Mouse (Mus musculus) stomach, embryonic 16.5 days (tissue): ENCODE results near the gene Lmod1. TPM values are rescaled to one million over a fixed set of nuclear protein-coding genes. Genes with fewer than 3 reads are reported as not detected.
A peak's percentile ranks its signal among the peaks of the same experiment; 100 is the strongest.

ENCODE experiments used
- ATAC-seq: fragments of 200-750 bp; cut with Nextera tagmentation; 2 replicates; pipeline ENCODE4 v1.8.0; 2017; ENCODE audit warnings: moderate number of reproducible peaks, moderate TSS enrichment; ENCODE audit not compliant: insufficient read depth, low FRiP score
- H3K27ac ChIP-seq: fragments of 300-500 bp; sonication (generic); 2 replicates; pipeline ENCODE4 v1.5.1; 2014; ENCODE audit warnings: low read length
- H3K27me3 ChIP-seq: fragments of 300-500 bp; sonication (generic); 2 replicates; pipeline ENCODE4 v1.6.1; 2014; ENCODE audit warnings: low read length, control low read depth, mixed read lengths; ENCODE audit not compliant: control insufficient read depth, insufficient read depth
- H3K36me3 ChIP-seq: fragments of 300-500 bp; sonication (generic); 2 replicates; pipeline ENCODE4 v1.6.1; 2014; ENCODE audit warnings: low read length; ENCODE audit not compliant: control insufficient read depth, insufficient read depth
- H3K4me1 ChIP-seq: fragments of 300-500 bp; sonication (generic); 2 replicates; pipeline ENCODE4 v1.6.1; 2014; ENCODE audit warnings: low read length, control low read depth, mixed read lengths; ENCODE audit not compliant: control insufficient read depth, insufficient read depth
- H3K4me2 ChIP-seq: fragments of 300-500 bp; sonication (generic); 2 replicates; pipeline ENCODE4 v1.6.1; 2014; ENCODE audit warnings: low read depth, low read length, mixed read lengths
- H3K4me3 ChIP-seq: fragments of 300-500 bp; sonication (generic); replicated peaks from 2 replicates; pipeline ENCODE4 v1.5.1; 2014; ENCODE audit warnings: mild to moderate bottlenecking, low read length
- H3K9ac ChIP-seq: fragments of 300-500 bp; sonication (generic); 2 replicates; pipeline ENCODE4 v1.6.1; 2014; ENCODE audit warnings: low read length
- H3K9me3 ChIP-seq: fragments of 300-500 bp; sonication (generic); replicated peaks from 2 replicates; pipeline ENCODE4 v1.6.1; 2016; ENCODE audit warnings: low read length, control low read depth; ENCODE audit not compliant: control insufficient read depth
- WGBS: fragments of 180-500 bp; shearing (Covaris S2); extraction: QIAGEN DNeasy Blood & Tissue Kit; methylation state at CpG from one replicate; pipeline ENCODE4 v1.1.7; 2014; 5-methylcytosine and 5-hydroxymethylcytosine counted together
- polyA plus RNA-seq: library from polyadenylated mRNA; unstranded; fragments of >200 nt; fragmentation: Nextera tagmentation; extraction: Ambion mirVana; gene quantifications from 2 replicates; pipeline ENCODE4 v1.2.1, GENCODE M21; 2015

Gene Lmod1
- polyA plus RNA-seq, 1 experiment from 2014 or later, result 17.5 TPM

DNA sequence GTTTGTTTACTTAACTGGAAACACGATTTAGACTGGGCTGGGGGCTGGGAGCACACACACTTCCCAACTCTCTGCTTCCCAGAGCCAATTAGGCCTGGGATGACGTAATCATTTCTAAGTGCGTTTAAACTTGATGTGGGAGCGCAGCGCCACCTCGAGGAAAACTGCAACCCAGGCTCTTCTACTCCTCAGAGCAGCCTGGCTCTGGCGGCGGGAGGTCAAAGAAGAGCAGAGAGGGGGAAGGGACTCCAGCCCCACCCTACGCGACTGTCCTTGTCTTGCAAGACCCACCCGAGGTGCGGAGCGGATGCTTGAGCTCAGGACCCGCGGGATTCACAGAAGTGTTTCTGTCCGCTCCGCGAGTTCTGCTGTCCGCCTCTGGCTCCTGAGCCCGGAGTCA lies 43.6 kb downstream of the Lmod1 start:
- H3K36me3 ChIP-seq, result no peaks in the 10 kb centered on the region

DNA sequence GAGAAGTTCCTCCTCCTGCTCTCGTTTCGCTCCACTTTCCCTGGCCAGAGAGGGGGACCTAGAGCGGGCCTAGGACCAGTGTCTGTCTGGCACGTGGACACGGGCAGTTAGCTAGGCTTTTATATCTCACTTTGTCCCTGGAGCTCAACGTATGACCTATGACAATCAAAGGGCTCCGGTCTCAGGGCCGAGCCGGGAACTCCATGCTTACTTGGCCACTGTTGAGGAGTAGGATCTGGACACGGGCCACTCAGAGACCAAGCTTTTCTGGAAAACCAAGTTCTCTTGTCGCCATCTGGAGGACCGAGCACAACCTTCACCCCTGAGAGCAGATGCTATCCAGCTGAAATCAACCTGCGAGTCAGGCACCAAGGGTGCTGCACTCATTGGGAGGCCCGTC lies 44.4 kb downstream of the Lmod1 start:
- peak overlapping the region; percentile 93 for H3K4me2 ChIP-seq
- H3K27ac ChIP-seq, result 0 out of 2 replicates have a peak overlapping the region, but pooled peaks have one; percentile 27

More for the DNA sequence above, 43.6 kb downstream of the Lmod1 start:
- Histone ChIP-seq H3K27ac (0 out of 2 replicates have a peak overlapping the region, but pooled peaks have one; percentile 30), H3K4me1 (peaks cover 12% of the 10 kb centered on the region), H3K4me2 (peak overlapping the region; percentile 93), H3K9me3 (no peaks in the 10 kb centered on the region), H3K4me3 (peak overlapping the region; percentile 51), H3K9ac (peak overlapping the region; percentile 73), H3K27me3 (no peaks in the 10 kb centered on the region)
- ATAC-seq, result peak; percentile 76
- WGBS, result 2% methylated on average over 20 of the region's 20 CpGs

DNA sequence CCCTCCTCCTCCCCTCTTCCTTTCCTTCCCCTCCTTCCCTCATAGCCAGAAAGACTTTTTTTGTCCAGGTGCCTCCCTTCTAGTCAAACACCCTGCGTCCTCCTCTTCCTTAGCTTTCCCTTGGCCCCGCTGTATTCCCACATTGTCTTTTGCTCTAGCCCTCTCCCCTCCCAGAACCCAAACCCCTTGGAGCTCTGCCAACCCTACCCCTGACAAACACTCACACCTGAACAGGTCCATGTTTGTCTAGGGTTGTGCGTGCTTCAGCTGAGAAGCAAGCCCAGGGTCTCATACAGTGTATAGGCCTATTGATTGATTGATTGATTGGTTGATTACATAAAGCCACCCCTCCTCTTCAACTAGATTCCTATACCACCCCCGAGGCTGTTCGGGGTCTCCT lies 44.8 kb downstream of the Lmod1 start:
- Histone ChIP-seq H3K27ac (0 out of 2 replicates have a peak overlapping the region, but pooled peaks have one; percentile 27), H3K9me3 (no peaks in the 10 kb centered on the region), H3K9ac (no peak overlapping the region), H3K27me3 (no peaks in the 10 kb centered on the region), H3K4me1 (peaks cover 19% of the 10 kb centered on the region), H3K4me3 (no peak overlapping the region), H3K36me3 (no peaks in the 10 kb centered on the region), H3K4me2 (no peak overlapping the region)
- 61% methylated on average over 5 of the region's 5 CpGs for WGBS
- ATAC-seq, result no peak

More for the DNA sequence above, 44.4 kb downstream of the Lmod1 start:
- Histone ChIP-seq H3K9me3 (no peaks in the 10 kb centered on the region), H3K9ac (peak overlapping the region; percentile 73), H3K4me1 (peaks cover 17% of the 10 kb centered on the region), H3K36me3 (no peaks in the 10 kb centered on the region), H3K27me3 (no peaks in the 10 kb centered on the region), H3K4me3 (peak overlapping the region; percentile 51)
- WGBS, result 16% methylated on average over 14 of the region's 14 CpGs
- peak; percentile 19; the same call in 1 of the 2 replicates for ATAC-seq

DNA sequence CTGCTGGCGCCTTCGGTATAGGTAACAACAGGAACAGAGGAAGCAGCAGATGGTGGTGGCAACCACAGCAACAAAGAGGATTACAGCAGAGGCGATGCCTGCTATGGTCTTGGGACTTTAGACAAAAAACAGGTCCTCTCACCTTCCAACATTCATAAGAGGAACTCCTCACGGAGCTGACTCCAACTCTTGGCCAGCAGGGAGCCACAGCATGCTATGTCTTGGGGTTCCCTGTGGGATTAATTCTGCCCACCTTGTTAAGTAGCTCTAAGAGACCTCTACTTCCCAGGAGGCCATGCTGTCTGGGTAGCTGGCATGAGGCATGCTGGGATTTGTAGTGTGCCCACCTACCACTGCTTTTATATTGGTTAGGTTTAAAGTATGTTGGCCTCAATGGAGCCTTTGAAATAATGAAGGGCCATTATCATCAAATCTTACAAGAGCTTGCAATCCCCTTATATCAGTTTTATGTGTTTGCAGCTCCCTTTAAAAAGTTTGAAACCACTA lies 48.6 kb downstream of the Lmod1 start:
- Histone ChIP-seq H3K4me2 (peak overlapping the region; percentile 29; the same call in 1 of the 2 replicates), H3K9ac (0 out of 2 replicates have a peak overlapping the region, but pooled peaks have one; percentile 4), H3K9me3 (no peaks in the 10 kb centered on the region), H3K27me3 (no peaks in the 10 kb centered on the region), H3K36me3 (no peaks in the 10 kb centered on the region), H3K4me1 (peaks cover 24% of the 10 kb centered on the region), H3K27ac (no peak overlapping the region), H3K4me3 (no peak overlapping the region)
- ATAC-seq, result no peak
- WGBS, result 71% methylated on average over 4 of the region's 4 CpGs

DNA sequence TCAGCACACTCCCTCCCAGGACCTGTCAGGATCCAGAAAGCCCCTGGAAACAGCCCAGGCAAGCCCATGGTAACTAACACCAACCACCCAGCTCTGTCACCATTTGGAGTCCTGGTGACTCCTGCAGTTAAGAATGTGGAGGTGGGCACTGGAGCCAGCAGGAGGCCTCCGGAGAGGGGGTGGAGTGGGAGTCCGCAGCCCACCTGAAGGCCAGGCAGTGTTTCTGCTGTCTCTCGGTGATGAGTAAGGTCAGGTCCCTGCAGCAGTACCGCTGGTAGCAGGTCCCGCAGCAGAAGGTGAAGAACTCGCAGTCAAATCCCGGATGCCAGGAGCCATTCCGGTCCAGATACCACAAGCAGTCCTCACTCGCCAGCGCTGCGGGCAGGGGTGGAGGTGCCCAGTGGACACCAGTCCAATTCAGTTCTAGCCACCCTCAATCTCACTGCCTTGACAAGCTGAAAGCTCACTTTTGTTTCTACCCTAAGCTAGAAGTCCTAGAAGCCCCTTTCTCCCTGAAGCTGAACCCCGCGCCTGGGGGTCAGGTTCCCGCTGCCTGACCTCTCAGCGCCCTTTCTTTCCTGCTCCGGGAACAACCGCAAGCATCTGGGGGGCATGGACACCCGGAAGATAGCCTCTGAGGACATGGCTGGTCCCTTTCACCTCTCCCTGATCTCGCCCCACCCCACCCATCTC lies 49.7 kb downstream of the Lmod1 start:
- no peaks in the 10 kb centered on the region for H3K9me3 ChIP-seq
- peak overlapping the region; percentile 88 for H3K9ac ChIP-seq
- H3K4me1 ChIP-seq, result peaks cover 18% of the 10 kb centered on the region
- no peaks in the 10 kb centered on the region for H3K27me3 ChIP-seq
- H3K4me3 ChIP-seq, result peak overlapping the region; percentile 68
- peak overlapping the region; percentile 56 for H3K27ac ChIP-seq
- 3% methylated on average over 19 of the region's 19 CpGs for WGBS
- H3K36me3 ChIP-seq, result no peaks in the 10 kb centered on the region
- peak overlapping the region; percentile 82 for H3K4me2 ChIP-seq
- 0 out of 2 replicates have a peak, but pooled peaks have one; percentile 4 for ATAC-seq

DNA sequence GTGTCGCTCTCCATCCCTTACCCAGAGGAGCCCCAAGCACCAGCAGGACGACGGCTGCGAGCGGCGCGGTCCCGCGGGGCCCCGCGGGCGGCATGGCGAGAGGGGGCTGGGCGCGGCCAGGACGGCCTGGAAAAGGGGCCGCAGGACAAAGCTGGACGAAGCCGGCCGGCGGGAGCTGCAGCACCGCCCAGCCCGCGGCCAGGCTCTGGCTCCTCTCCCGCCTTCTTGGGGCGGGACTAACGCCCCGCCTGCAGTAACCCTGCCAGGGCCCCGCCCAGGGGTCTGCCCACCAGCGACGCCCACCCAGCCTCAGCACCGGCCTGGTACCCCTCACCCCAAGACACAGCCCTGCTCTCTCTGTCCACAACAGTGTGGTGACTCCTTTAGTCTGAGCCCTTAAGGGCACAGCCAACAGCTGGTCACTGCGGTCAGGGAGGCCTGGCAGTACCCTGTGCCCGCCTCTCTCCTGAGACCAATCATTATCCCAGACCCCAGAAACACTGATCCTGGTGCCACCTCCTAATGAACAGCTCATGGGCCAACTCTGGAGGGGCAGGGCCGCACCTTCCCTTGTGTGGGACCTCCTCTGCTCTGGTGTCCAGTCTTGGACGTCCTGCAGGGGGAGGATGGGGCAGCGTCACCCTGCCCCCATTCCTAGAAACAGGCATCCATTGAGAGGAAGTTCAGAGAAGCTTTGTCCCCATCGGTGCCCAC lies 50.4 kb downstream of the Lmod1 start, which contains the start of gene Shisa4:
Gene Shisa4, minus strand, starts transcription at position 370 of the 714 bp plus-strand sequence.
- H3K4me2 ChIP-seq, result peak within 1 kb of the TSS; percentile 82
- peak within 1 kb of the TSS; percentile 88 for H3K9ac ChIP-seq
- ATAC-seq, result peak; percentile 87
- peak within 1 kb of the TSS; percentile 68 for H3K4me3 ChIP-seq
- no peaks in the 10 kb centered on the region for H3K27me3 ChIP-seq
- H3K4me1 ChIP-seq, result peaks cover 13% of the 10 kb centered on the region; the same call in 1 of the 2 replicates
- 2% methylated on average over 38 of the region's 38 CpGs for WGBS
- H3K36me3 ChIP-seq, result no peaks in the 10 kb centered on the region
- H3K27ac ChIP-seq, result peak within 1 kb of the TSS; percentile 56
- no peaks in the 10 kb centered on the region for H3K9me3 ChIP-seq

DNA sequence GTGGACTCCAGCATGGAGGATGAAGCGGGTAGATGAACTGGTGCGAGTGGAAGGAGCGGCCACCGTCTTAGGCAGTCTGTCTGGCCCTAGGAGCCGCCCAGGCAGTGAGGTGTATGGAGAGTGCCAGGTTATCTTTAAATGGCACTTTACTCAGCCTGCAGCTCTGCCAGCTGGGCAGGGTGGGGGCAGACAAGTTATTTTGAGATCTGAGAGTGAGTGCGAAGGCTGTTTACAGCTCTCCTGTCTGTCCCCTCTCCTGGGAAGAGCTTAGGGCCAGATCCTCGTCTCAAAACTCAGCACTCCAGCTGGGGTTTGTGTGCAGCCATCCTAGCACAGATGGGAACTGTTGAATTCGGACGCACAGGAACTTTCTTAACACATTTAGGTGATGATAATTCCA lies 54.0 kb downstream of the Lmod1 start:
- H3K4me1 ChIP-seq, result peaks cover 9% of the 10 kb centered on the region; the same call in 1 of the 2 replicates
- H3K27ac ChIP-seq, result no peak overlapping the region
- no peaks in the 10 kb centered on the region for H3K27me3 ChIP-seq
- 46% methylated on average over 9 of the region's 9 CpGs for WGBS
- no peaks in the 10 kb centered on the region for H3K9me3 ChIP-seq
- H3K36me3 ChIP-seq, result no peaks in the 10 kb centered on the region
- no peak overlapping the region for H3K4me3 ChIP-seq
- H3K9ac ChIP-seq, result no peak overlapping the region
- H3K4me2 ChIP-seq, result no peak overlapping the region
- no peak for ATAC-seq

DNA sequence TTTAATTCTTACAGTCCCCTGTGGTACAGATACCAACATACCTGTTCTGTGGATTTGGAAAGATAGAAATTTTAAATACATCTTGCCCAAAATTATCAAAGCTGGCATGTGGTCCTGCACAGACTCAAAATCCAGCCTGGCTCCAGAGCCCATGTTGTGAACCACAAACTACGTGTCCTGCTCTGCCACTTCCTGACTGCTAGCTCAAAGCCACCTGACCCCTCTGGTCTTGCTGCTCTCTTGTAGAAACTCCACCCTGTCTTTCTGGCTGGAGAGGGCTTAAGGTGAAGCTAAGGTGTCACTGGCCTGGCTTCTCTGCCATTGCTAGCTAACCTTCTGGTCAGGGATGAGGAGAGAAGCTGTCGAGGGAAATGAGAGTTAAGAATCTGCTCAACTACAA lies 54.4 kb downstream of the Lmod1 start:
- Histone ChIP-seq H3K27ac (no peak overlapping the region), H3K4me3 (no peak overlapping the region), H3K9ac (no peak overlapping the region), H3K27me3 (no peaks in the 10 kb centered on the region), H3K9me3 (no peaks in the 10 kb centered on the region), H3K4me1 (peaks cover 6% of the 10 kb centered on the region; the same call in 1 of the 2 replicates), H3K4me2 (no peak overlapping the region), H3K36me3 (no peaks in the 10 kb centered on the region; the same call in 1 of the 2 replicates)
- WGBS, result 40% methylated on average over 2 of the region's 2 CpGs
- no peak for ATAC-seq
